Mouse (Mus musculus): ENCODE data around the gene Kif2a. TPM values are rescaled to one million over a fixed set of nuclear protein-coding genes. Genes with fewer than 3 reads are reported as not detected.

Gene Kif2a
- polyA plus RNA-seq, 1 experiment = 30.8 TPM

DNA sequence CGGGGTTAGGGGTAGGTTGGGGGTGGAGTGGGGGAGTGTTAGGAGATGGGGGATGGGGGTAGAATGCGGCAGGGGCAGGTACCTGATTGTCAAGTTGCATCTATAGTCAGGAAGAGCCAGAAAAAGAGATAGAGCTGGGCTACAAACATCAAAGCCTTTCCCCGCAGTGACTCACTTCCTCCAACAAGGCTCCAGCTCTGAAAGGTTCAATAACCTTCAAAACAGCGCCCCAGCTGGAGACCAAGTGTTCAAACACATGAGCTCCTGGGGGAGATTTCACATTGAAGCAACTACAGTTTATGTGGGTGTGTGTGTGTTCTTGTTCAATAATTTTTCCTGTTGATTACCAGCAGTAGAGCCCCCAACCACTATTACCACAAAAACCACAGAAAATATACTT, 34.4 kb upstream of the Kif2a start:
- WGBS = 53% methylated on average over 4 of the region's 4 CpGs
- no peak for DNase-seq
- H3K27ac ChIP-seq (ENCODE audit: insufficient read depth, low read length) = no peak overlapping the region

DNA sequence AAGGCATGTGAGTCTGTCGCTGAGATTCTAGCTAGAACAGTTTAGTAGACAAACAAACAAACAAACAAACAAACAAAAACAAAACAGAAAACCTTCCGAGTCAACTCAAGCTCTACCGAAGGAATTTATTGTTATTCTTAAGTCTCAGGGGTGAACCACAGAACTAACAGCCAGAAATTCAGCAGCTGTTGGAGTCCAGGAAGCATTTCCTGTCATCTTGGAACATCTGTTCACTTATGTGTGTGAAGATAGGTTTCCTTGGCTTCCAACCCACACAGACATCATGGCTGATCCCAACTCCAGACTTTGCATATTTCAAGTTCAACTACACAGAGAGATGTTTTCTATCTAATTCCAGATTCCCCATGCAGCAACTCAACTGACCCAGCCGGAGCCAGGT, 32.6 kb upstream of the Kif2a start:
- H3K27ac ChIP-seq (ENCODE audit: insufficient read depth, low read length) = no peak overlapping the region
- H3K4me1 ChIP-seq (ENCODE audit: control insufficient read depth, insufficient read depth, low read length) = no peaks in the 10 kb centered on the region
- 78% methylated on average over 4 of the region's 4 CpGs for WGBS
- no peak overlapping the region for H3K4me3 ChIP-seq (replicated peaks; ENCODE audit: insufficient read depth, low read depth, low read length)
- TF ChIP-seq CTCF (IDR thresholded peaks at IDR 0.05; ENCODE audit: borderline replicate concordance, insufficient read depth, low read depth, low read length) (no peak), POLR2A (IDR thresholded peaks at IDR 0.05; ENCODE audit: borderline replicate concordance, insufficient read depth, low read length) (no peak)
- no peaks in the 10 kb centered on the region for H3K27me3 ChIP-seq (ENCODE audit: control insufficient read depth, insufficient read depth, low read length)
- DNase-seq = no peak

More for the DNA sequence above, 34.4 kb upstream of the Kif2a start:
- no peak for TF ChIP-seq CTCF (IDR thresholded peaks at IDR 0.05; ENCODE audit: borderline replicate concordance, insufficient read depth, low read depth, low read length)
- no peak for TF ChIP-seq POLR2A (IDR thresholded peaks at IDR 0.05; ENCODE audit: borderline replicate concordance, insufficient read depth, low read length)
- H3K4me1 ChIP-seq (ENCODE audit: control insufficient read depth, insufficient read depth, low read length) = no peaks in the 10 kb centered on the region
- no peak overlapping the region for H3K4me3 ChIP-seq (replicated peaks; ENCODE audit: insufficient read depth, low read depth, low read length)
- no peaks in the 10 kb centered on the region for H3K27me3 ChIP-seq (ENCODE audit: control insufficient read depth, insufficient read depth, low read length)

DNA sequence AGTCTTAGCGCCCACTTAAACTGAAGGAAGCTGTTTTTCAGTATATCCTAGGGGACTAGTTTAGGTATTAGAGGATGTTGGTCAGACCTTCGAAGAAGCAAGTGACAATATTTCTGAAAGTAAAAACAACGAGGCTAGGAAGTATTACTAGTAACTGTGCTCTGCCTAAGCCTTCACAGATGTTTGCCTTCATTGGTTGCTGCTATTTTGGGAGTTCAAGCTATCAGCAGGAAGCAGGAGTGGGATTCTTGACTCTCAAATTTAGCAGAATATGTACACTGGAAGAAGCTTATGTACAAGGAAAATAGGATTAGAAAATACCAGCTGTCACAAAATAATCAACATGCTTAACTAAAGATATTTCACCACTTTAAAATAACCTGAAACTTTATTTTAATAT, 29.4 kb upstream of the Kif2a start:
- Histone ChIP-seq H3K4me1 (ENCODE audit: control insufficient read depth, insufficient read depth, low read length) (no peaks in the 10 kb centered on the region), H3K4me3 (replicated peaks; ENCODE audit: insufficient read depth, low read depth, low read length) (no peak overlapping the region), H3K27me3 (ENCODE audit: control insufficient read depth, insufficient read depth, low read length) (no peaks in the 10 kb centered on the region), H3K27ac (ENCODE audit: insufficient read depth, low read length) (no peak overlapping the region)
- no peak for DNase-seq
- 88% methylated on average over 3 of the region's 3 CpGs for WGBS
- TF ChIP-seq CTCF (IDR thresholded peaks at IDR 0.05; ENCODE audit: borderline replicate concordance, insufficient read depth, low read depth, low read length) = no peak
- TF ChIP-seq POLR2A (IDR thresholded peaks at IDR 0.05; ENCODE audit: borderline replicate concordance, insufficient read depth, low read length) = no peak

DNA sequence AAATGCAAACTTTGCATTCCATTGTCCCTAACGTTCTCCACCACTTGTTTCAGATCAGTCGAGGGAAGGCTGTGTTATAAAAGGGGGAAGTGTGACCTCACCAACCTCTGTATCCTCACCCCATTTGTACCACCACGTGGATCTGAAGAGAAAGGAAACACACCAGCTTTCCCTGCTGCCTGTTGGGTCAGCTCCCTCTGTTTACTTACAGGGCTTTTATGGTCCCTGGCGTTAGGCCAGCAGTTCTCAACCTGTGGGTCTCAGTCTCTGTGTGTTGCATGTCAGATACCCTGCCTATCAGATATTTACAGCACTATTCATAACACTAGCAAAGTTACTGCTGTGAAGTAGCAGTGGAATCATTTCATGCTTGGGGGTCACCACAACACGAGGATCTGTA, 22.3 kb upstream of the Kif2a start:
- DNase-seq = no peak
- Histone ChIP-seq H3K27ac (ENCODE audit: insufficient read depth, low read length) (no peak overlapping the region), H3K27me3 (ENCODE audit: control insufficient read depth, insufficient read depth, low read length) (no peaks in the 10 kb centered on the region), H3K4me1 (ENCODE audit: control insufficient read depth, insufficient read depth, low read length) (no peaks in the 10 kb centered on the region), H3K4me3 (replicated peaks; ENCODE audit: insufficient read depth, low read depth, low read length) (no peak overlapping the region)
- WGBS = 23% methylated on average over 5 of the region's 5 CpGs
- no peak for TF ChIP-seq CTCF (IDR thresholded peaks at IDR 0.05; ENCODE audit: borderline replicate concordance, insufficient read depth, low read depth, low read length)
- no peak for TF ChIP-seq POLR2A (IDR thresholded peaks at IDR 0.05; ENCODE audit: borderline replicate concordance, insufficient read depth, low read length)

DNA sequence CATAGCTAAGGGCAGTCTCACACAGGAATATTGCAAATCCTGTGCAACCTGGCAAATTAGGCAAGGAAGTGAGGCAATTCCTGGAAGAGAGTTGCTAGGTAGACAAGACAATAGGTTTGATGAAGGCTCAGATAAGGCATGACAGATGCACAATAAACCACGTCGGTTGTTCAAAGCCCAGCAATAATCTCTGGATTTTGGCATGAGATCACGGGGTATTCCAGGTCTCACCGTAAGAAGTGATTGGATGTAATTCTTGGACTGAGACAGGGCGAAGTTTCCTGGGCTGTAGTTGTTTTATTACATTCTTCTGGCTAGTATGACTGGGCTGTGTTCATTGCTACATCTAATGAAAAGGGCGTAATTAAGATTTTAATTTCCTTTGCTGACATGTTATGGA, 20.6 kb upstream of the Kif2a start:
- TF ChIP-seq POLR2A (IDR thresholded peaks at IDR 0.05; ENCODE audit: borderline replicate concordance, insufficient read depth, low read length) = no peak
- TF ChIP-seq CTCF (IDR thresholded peaks at IDR 0.05; ENCODE audit: borderline replicate concordance, insufficient read depth, low read depth, low read length) = no peak
- 71% methylated on average over 6 of the region's 6 CpGs for WGBS

DNA sequence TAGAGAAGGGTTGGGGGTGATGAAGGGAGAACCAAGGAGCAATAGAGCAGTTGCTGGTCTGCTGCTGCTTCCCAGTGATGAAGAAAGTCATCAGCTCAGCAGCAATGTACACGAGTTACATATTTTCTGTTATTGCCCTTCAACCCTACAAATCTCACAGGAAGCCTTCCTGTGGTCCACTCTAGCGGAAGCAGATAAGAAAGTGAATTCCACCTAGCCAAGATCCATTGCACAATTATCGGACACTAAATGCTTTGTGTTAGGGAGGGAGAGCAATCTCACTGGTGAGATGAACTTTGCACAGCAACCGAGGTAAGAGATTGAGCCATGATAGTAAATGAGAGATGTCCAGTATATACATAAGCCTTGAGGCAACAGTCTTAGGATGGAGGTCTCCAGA, 17.6 kb upstream of the Kif2a start:
- Histone ChIP-seq H3K27me3 (ENCODE audit: control insufficient read depth, insufficient read depth, low read length) (no peaks in the 10 kb centered on the region; the same call in 1 of the 2 replicates), H3K4me3 (replicated peaks; ENCODE audit: insufficient read depth, low read depth, low read length) (no peak overlapping the region), H3K4me1 (ENCODE audit: control insufficient read depth, insufficient read depth, low read length) (no peaks in the 10 kb centered on the region), H3K27ac (ENCODE audit: insufficient read depth, low read length) (no peak overlapping the region)
- TF ChIP-seq POLR2A (IDR thresholded peaks at IDR 0.05; ENCODE audit: borderline replicate concordance, insufficient read depth, low read length) (no peak), CTCF (IDR thresholded peaks at IDR 0.05; ENCODE audit: borderline replicate concordance, insufficient read depth, low read depth, low read length) (no peak)
- DNase-seq = no peak
- WGBS = 90% methylated on average over 4 of the region's 4 CpGs

More for the DNA sequence above, 20.6 kb upstream of the Kif2a start:
- Histone ChIP-seq H3K27me3 (ENCODE audit: control insufficient read depth, insufficient read depth, low read length) (no peaks in the 10 kb centered on the region), H3K27ac (ENCODE audit: insufficient read depth, low read length) (no peak overlapping the region), H3K4me1 (ENCODE audit: control insufficient read depth, insufficient read depth, low read length) (no peaks in the 10 kb centered on the region), H3K4me3 (replicated peaks; ENCODE audit: insufficient read depth, low read depth, low read length) (no peak overlapping the region)
- DNase-seq = no peak

DNA sequence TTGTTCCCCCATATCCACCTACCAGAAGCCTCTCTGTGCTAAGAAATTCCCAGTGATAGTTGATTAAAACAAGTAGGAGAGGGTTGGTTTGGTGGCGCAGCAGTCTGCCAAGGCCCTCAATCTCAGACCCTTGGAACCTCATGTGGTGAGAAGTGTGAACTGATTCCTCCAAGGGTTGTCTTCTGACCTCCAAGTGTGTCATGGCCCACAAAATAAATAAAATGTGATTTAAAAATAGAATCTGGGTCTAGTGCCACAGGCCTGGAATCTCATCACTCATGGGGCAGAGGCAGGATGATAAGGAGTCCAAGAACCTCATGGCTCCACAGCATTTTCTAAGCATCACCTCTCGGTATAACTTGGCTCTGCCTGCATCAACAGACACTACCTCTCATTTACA, 16.4 kb upstream of the Kif2a start:
- 82% methylated on average over 2 of the region's 2 CpGs for WGBS

DNA sequence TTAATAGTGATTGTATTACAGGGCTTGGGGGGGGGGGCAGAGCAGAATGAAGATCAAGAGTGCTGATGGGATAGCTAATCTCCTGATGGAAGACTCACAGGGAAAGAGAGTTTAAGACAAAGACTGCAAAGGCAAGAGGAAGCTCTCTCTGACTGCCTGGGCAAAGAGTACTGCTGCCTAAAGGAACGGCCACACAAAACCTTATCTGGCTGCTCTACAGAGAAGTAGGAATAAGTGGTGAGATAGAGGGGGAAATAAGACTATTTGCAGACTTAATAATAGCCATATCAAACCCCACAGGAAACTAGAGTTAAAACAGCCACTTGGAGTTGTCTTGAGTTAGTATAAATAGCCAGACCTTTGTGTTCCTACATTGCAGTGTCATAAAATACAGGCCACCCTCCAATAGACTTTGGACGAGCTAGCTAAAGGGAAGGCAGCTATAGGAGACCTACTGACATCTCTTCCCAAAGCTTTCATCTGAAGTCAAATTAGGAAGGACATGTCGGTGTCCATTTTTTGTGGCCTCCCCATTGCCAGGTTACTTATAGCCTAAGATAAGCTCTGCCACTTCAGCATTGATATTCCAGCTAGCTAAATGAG, 13.7 kb upstream of the Kif2a start:
- Histone ChIP-seq H3K4me3 (replicated peaks; ENCODE audit: insufficient read depth, low read depth, low read length) (no peak overlapping the region), H3K4me1 (ENCODE audit: control insufficient read depth, insufficient read depth, low read length) (no peaks in the 10 kb centered on the region), H3K27ac (ENCODE audit: insufficient read depth, low read length) (no peak overlapping the region), H3K27me3 (ENCODE audit: control insufficient read depth, insufficient read depth, low read length) (no peaks in the 10 kb centered on the region; the same call in 1 of the 2 replicates)
- no peak for DNase-seq
- 90% methylated on average over 3 of the region's 3 CpGs for WGBS
- TF ChIP-seq POLR2A (IDR thresholded peaks at IDR 0.05; ENCODE audit: borderline replicate concordance, insufficient read depth, low read length) (no peak), CTCF (IDR thresholded peaks at IDR 0.05; ENCODE audit: borderline replicate concordance, insufficient read depth, low read depth, low read length) (no peak)

More for the DNA sequence above, 16.4 kb upstream of the Kif2a start:
- H3K27ac ChIP-seq (ENCODE audit: insufficient read depth, low read length) = no peak overlapping the region
- no peak overlapping the region for H3K4me3 ChIP-seq (replicated peaks; ENCODE audit: insufficient read depth, low read depth, low read length)
- no peak for TF ChIP-seq POLR2A (IDR thresholded peaks at IDR 0.05; ENCODE audit: borderline replicate concordance, insufficient read depth, low read length)
- TF ChIP-seq CTCF (IDR thresholded peaks at IDR 0.05; ENCODE audit: borderline replicate concordance, insufficient read depth, low read depth, low read length) = no peak
- no peak for DNase-seq
- no peaks in the 10 kb centered on the region; the same call in 1 of the 2 replicates for H3K27me3 ChIP-seq (ENCODE audit: control insufficient read depth, insufficient read depth, low read length)
- H3K4me1 ChIP-seq (ENCODE audit: control insufficient read depth, insufficient read depth, low read length) = no peaks in the 10 kb centered on the region

Measured in cerebellum, adult 2 months (tissue).